Mouse (Mus musculus): ENCODE data around the gene Hoxb2. TPM values are rescaled to one million over a fixed set of nuclear protein-coding genes. Genes with fewer than 3 reads are reported as not detected.
A peak's percentile ranks its signal among the peaks of the same experiment; 100 is the strongest.

Gene Hoxb2
- total RNA-seq, 2 experiments from 2014 or later = 0.78 to 1.3 TPM

DNA sequence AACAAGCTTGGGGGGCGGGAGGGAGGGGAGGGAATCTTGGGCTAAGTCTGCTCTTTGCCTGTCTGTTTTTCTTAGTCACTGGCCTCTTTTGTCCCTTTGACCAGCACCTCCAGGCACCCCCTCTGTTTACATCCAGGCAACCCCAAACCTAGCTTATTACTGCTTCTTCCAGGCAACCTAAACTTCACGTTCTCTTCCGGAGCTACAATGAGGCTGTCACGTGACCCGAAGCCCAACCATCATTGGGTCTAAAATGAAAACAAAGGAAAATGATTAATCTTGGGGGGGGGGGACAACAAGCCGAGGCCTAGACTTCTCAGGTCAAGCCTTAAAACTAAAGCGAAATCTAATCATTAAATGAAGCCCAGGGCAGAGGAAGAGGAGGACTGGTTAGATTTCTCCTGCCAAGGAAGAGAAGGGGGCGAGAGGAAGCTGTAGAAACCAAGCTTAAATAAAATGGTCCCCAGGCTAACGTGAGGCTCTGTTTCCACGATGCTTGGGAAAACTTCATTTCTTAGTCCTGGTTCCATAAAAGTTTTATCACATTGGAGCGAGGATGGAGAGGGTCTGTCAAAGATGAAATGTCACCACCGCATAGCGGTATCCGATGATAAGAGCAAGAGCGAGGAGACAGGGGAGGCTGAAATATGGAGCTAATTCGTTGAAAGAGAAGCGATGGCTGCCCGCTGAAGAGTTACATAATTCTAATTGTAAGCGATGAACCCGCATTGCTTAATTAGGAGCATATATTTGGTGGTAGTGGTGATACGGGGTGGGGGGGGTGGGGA lies 2.0 kb upstream of the Hoxb2 start:
- no peak for DNase-seq
- intact Hi-C loops (cut with DNase I) = no loop called here

GRCm38 (mm10) chr11:96348988-96349387 lies 1.3 kb upstream of the Hoxb2 start:
- DNase-seq = no peak
- intact Hi-C loops (cut with DNase I) = no loop called here

GRCm38 (mm10) chr11:96349491-96350340 lies 609 bp upstream of the Hoxb2 start:
- DNase-seq = no peak
- intact Hi-C loops (cut with DNase I) = loop anchor here (5.0 kb wide), 1 partner anchor 32 kb away; the partner anchor contains the start of gene Hoxb4

DNA sequence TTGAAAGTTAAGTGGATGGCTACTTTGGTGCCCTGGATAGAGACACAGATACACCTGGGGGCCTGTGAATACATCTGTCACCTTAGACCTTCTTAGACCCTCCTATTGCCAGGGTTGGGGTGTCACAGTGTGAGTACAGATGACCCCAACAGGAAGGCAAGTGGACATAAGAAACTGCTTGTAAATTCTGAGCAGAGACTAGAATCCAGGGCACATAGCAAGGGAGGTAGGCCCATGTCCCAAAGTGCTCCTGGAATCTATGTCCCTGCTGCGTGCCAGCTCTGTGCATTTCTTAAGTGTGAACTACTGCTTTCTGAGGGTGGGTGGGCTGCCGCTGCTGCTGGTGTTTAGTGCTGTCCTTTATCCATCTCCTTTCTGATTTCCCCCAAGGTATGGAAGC lies 466 bp downstream of the Hoxb2 start:
- DNase-seq = no peak
- intact Hi-C loops (cut with DNase I) = loop anchor here (5.0 kb wide), 1 partner anchor 33 kb away; the partner anchor contains the start of gene Hoxb4

GRCm38 (mm10) chr11:96351312-96351711 lies 987 bp downstream of the Hoxb2 start:
- intact Hi-C loops (cut with DNase I) = loop anchor here (5.0 kb wide), 1 partner anchor 34 kb away; the partner anchor contains the start of gene Hoxb4

DNA sequence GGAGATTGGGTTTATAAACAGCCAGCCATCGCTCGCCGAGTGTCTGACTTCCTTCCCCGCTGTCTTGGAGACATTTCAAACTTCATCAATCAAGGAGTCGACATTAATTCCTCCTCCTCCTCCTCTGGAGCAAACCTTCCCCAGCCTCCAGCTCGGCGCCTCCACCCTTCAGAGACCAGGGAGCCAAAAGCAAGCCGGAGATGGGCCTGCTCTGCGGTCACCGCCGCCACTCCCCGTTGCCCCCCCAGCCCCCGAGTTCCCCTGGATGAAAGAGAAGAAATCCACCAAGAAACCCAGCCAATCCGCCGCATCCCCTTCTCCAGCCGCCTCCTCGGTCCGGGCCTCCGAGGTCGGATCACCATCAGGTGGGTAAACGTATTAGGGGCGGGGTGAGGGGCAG lies 1.5 kb downstream of the Hoxb2 start:
- no peak for DNase-seq
- intact Hi-C loops (cut with DNase I) = loop anchor here (5.0 kb wide), 1 partner anchor 35 kb away; the partner anchor contains the start of gene Hoxb4

More at GRCm38 (mm10) chr11:96351312-96351711, 987 bp downstream of the Hoxb2 start:
- DNase-seq = no peak

- peak; percentile 39 to 46 for DNase-seq
- intact Hi-C loops (cut with DNase I) = loop anchor here (5.0 kb wide), 1 partner anchor 36 kb away; the partner anchor contains the start of gene Hoxb4
Measured at GRCm38 (mm10) chr11:96352691-96353521, 2.6 kb downstream of the Hoxb2 start.

- DNase-seq = no peak
- intact Hi-C loops (cut with DNase I) = loop anchor here (5.0 kb wide), 1 partner anchor 36 kb away; the partner anchor contains the start of gene Hoxb4
Measured at GRCm38 (mm10) chr11:96353522-96353841, 3.2 kb downstream of the Hoxb2 start.

DNA sequence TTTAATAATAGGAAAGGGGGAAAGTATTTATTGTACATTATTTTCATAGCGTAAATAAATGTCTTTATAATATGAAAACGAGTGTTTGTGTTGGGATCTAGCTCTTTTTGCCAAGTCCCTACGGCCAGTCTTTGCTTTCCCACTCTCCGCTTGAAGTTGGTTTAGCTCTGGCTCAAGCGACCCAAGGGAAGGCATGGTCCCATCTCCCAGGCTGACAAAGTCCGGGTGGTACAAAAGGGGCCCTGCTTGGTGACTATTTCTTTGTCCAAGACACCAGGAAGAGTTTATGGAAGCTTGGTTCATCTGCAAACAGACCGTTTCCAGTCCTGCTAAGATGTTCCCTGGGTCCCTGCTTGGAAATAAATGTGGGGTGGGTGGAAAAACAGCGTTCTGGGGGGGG lies 3.6 kb downstream of the Hoxb2 start:
- intact Hi-C loops (cut with DNase I) = loop anchor here (5.0 kb wide), 1 partner anchor 37 kb away; the partner anchor contains the start of gene Hoxb4
- DNase-seq = no peak

- intact Hi-C loops (cut with DNase I) = loop anchor here (5.0 kb wide), 1 partner anchor 37 kb away; the partner anchor contains the start of gene Hoxb4
- DNase-seq = peak; percentile 16 to 38
Measured at GRCm38 (mm10) chr11:96354376-96354775, 4.1 kb downstream of the Hoxb2 start.

DNA sequence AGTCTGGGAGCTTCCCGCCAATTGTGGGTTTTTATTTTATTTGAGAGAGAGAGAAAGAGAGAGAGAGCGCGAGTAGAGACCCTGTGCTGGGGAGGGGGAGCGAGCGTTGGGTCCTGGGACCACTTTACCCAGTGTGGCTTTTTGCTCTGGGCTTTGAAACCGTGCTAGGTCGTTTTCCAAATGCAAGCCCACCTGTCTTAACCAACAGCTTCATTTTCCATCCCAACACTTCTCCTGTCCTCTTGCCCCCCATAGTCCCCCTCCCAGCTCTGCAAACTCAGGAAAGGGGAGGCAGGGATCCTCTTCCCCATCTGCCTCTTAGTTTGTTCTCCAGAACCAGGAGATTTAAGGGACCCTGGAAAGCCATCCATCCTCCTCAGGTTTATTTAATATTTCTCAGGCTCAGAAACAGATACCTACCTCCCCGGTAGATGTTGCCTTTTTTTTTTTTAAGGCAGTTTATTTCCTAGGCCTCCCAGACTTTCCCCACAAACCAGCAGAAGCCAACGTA lies 4.5 kb downstream of the Hoxb2 start:
- intact Hi-C loops (cut with DNase I) = loop anchor here (5.0 kb wide), 1 partner anchor 38 kb away; the partner anchor contains the start of gene Hoxb4

DNA sequence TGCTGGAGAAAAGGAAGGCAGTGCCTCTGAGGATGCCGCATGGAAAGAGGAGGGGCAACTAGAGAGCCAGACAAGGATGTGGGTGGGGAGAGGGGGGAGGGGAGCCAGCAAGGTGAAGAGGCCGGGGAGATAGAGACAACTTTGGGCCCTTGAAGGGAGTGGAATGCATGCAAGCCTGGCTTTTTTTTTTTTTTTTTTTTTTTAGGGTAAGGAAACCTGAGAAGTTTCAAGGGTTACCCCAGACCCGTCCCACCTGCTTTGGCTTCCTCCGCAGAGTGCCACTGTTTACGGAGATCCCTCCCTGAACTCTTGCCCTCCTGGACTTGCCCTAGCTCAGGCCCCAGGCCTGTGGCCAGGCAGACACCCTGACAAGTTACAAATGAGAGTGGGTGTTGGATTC lies 13.5 kb downstream of the Hoxb2 start:
- DNase-seq = no peak
- intact Hi-C loops (cut with DNase I) = no loop called here

More for the DNA sequence above, 4.5 kb downstream of the Hoxb2 start:
- DNase-seq = no peak

DNA sequence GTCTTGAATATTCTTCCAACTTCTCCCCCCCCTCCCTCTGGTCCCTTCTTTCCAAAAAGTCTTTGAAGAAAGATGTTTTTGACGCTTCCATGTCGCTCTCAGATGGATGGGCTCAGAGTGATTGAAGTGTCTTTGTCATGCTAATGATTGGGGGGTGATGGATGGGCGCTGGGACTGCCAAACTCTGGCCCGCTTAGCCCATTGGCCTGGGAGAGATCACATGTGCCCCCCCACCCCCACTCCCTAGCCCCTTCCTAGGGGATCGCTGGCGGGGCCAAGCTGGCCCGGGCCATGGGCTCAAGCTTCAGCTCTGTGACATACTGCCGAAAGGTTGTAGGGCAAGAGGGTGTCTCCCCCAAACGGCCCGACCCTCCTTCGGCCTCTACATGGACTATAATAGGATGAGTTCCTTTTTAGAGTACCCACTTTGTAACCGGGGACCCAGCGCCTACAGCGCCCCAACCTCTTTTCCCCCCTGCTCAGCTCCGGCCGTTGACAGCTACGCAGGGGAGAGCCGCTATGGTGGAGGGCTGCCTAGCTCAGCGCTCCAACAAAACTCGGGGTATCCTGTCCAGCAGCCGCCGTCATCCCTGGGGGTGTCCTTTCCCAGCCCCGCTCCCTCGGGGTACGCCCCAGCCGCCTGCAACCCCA lies 15.2 kb downstream of the Hoxb2 start, which contains the start of gene Hoxb1:
Gene Hoxb1 (plus strand): TSS at position 312 of the 651 bp plus-strand sequence.
- intact Hi-C loops (cut with DNase I) = no loop called here
- no peak for DNase-seq

GRCm38 (mm10) chr11:96366092-96367041 lies 16.0 kb downstream of the Hoxb2 start:
- intact Hi-C loops (cut with DNase I) = no loop called here
- no peak for DNase-seq

GRCm38 (mm10) chr11:96367141-96367540 lies 16.8 kb downstream of the Hoxb2 start:
- intact Hi-C loops (cut with DNase I) = no loop called here
- DNase-seq = no peak

DNA sequence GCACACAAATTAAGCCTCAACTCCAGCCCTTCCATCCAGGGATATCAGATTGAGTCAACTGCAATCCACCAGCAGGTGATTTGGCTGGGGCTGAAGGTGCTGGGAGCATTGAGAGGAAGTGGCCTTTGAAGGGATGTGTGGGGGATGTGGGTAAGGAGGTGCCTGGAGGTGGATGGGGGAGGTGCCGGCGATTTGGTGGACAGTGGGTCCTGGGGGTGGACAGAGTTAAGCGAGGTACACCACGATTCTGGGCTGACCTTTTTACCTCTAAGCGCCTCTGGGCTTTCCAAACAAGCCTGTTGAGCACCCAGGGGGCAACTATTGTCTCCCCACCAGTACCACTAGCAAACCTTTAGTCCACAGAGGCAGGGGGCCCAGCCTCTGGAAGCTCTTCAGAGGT lies 18.4 kb downstream of the Hoxb2 start:
- intact Hi-C loops (cut with DNase I) = no loop called here
- no peak for DNase-seq

DNA sequence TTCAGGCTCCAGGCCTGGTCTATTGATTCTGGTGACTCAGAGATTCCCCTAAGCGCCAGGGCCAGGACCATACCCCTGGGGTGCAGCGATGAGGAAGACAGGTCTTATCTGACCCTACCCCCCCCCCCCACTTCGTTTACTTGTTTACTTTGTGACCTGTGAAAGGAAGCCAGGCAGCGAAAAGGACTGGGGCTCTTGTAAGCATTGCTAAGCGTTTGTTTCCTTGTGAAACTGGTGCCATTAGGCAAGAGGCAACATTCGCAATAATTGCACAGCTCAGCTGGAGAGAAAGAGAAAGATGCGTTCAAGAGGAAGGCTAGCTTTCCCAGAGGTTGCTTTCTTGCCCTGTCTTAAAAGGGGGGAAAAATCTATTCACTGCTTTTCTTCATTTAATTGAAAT lies 18.8 kb downstream of the Hoxb2 start:
- DNase-seq = no peak
- intact Hi-C loops (cut with DNase I) = no loop called here

- intact Hi-C loops (cut with DNase I) = no loop called here
Measured at GRCm38 (mm10) chr11:96371726-96372125, 21.4 kb downstream of the Hoxb2 start.

More at GRCm38 (mm10) chr11:96371726-96372125, 21.4 kb downstream of the Hoxb2 start:
- DNase-seq = no peak

Measured in heart, postnatal 14 days (tissue).